Mouse (Mus musculus): Measurements from ENCODE around the gene Ndc80.

DNA sequence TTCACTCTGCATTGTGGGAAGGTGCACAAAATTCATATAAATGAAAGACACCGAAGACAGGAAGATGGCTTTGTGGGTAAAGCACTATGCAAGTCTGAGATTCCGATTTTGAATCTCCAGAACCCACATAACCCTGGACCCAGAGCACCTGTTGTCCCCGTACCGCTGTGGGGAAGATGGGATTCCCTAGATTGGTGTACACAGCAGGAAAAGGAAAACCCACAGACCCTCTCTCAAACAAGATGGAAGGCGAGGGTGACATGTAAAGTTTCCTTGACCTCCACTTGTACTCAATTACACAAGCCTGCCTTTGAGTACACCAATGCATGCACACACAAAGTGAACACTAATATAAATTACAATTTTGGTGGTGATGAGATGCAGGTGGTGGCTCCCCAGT is 41.9 kb downstream of the Ndc80 start:
- TF ChIP-seq CTCF (conservative IDR thresholded peaks at IDR 0.05; ENCODE audit: low read length): no peak
- TF ChIP-seq POU5F1 (IDR thresholded peaks at IDR 0.05; ENCODE audit: borderline replicate concordance, low read length): no peak
